Mouse (Mus musculus) heart, adult 2 months (tissue): ENCODE data around the gene Gm21962. TPM values are rescaled to one million over a fixed set of nuclear protein-coding genes. Genes with fewer than 3 reads are reported as not detected.

Source experiments
- DNase-seq, 2 experiments: peaks; one replicate each; pipeline ENCODE4 v3.0.0; 2021
- H3K27ac ChIP-seq: fragments of 200-600 bp; 2 replicates; pipeline ENCODE4 v1.8.1; 2022
- H3K27me3 ChIP-seq: fragments of 200-500 bp; 2 replicates; pipeline ENCODE4 v1.6.1; 2012; ENCODE audit warnings: mild to moderate bottlenecking, low read length, inconsistent platforms, mixed read lengths; ENCODE audit not compliant: control insufficient read depth, insufficient read depth
- H3K36me3 ChIP-seq: fragments of 200-500 bp; 2 replicates; pipeline ENCODE4 v1.6.1; 2012; ENCODE audit warnings: low read length, inconsistent platforms; ENCODE audit not compliant: control insufficient read depth, insufficient read depth
- H3K4me1 ChIP-seq: fragments of 200-500 bp; 2 replicates; pipeline ENCODE4 v1.6.1; 2011; ENCODE audit warnings: low read length; ENCODE audit not compliant: control insufficient read depth, insufficient read depth
- H3K4me3 ChIP-seq: fragments of 200-600 bp; 2 replicates; pipeline ENCODE4 v1.8.1; 2022
- H3K79me2 ChIP-seq: fragments of 200-500 bp; replicated peaks from 2 replicates; pipeline ENCODE4 v1.6.1; 2012; ENCODE audit warnings: mild to moderate bottlenecking, inconsistent platforms, low read length, moderate library complexity, mixed read lengths; ENCODE audit not compliant: control insufficient read depth, insufficient read depth
- H3K9ac ChIP-seq: fragments of 200-500 bp; 2 replicates; pipeline ENCODE4 v1.6.1; 2012; ENCODE audit warnings: low read depth, mild to moderate bottlenecking, control low read depth, inconsistent platforms, low read length, mixed read lengths
- CTCF ChIP-seq: fragments of 200-600 bp; IDR thresholded peaks from 2 replicates; pipeline ENCODE4 v1.8.1; 2022; ENCODE audit warnings: antibody characterized with exemption, mild to moderate bottlenecking, moderate library complexity
- EP300 ChIP-seq: fragments of 200-500 bp; IDR thresholded peaks from 2 replicates; pipeline ENCODE4 v1.6.1; 2011; ENCODE audit warnings: low read depth, low read length, control low read depth; ENCODE audit not compliant: insufficient read depth
- POLR2A ChIP-seq: fragments of 200-500 bp; IDR thresholded peaks from 2 replicates; pipeline ENCODE4 v1.6.1; 2011; ENCODE audit warnings: mild to moderate bottlenecking, low read depth, low read length, control low read depth; ENCODE audit not compliant: insufficient read depth
- WGBS: fragments of 180-500 bp; shearing (Covaris S2); methylation state at CpG from one replicate; pipeline ENCODE4 v1.1.7; 2018; 5-methylcytosine and 5-hydroxymethylcytosine counted together
- intact Hi-C: fragments of 180-260 bp; cut with DNase I; formaldehyde crosslinking; loops from one replicate; pipeline ENCODE4 v1.15.1; 2025
- polyA plus RNA-seq: library from polyadenylated mRNA; depleted of rRNA; stranded (reverse); fragments of >200 nt; gene quantifications from 2 replicates; pipeline ENCODE4 v1.2.3, GENCODE M21; 2012
- total RNA-seq, 2 experiments: library from RNA; stranded (reverse); gene quantifications; 2 replicates each; pipeline ENCODE4 v1.2.3; 2021

Gene Gm21962
- total and polyA plus RNA-seq, 3 experiments: not detected

DNA sequence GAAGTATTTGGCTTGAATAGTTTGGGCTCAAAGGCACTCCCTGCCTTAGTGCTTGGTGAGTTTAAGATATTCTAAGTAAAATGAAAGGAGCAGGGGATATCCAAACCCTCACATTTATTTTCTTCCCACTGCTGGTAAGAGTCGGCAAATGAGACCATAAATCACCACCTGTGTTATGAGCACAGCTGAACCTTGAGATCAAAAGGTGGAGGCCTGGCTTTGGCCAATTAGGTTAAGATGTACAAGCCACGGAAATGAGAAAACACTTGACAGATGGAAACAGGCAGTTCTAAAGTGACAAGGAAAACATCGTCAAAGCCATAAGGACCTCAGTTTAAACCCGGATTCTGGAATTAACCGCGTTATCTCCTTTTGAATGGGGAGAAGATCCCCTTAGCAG, 26.4 kb upstream of the Gm21962 start:
- Histone ChIP-seq H3K4me3 (no peak overlapping the region), H3K27me3 (no peaks in the 10 kb centered on the region), H3K9ac (no peak overlapping the region), H3K4me1 (no peaks in the 10 kb centered on the region), H3K27ac (no peak overlapping the region), H3K36me3 (no peaks in the 10 kb centered on the region), H3K79me2 (no peaks in the 10 kb centered on the region)
- intact Hi-C loops: no loop called here
- no peak for DNase-seq
- 87% methylated on average over 6 of the region's 6 CpGs for WGBS
- no peak for TF ChIP-seq POLR2A
- TF ChIP-seq EP300: no peak
- no peak for TF ChIP-seq CTCF

GRCm38 (mm10) chr3:137647427-137648100, 23.8 kb upstream of the Gm21962 start:
- Histone ChIP-seq H3K79me2 (no peaks in the 10 kb centered on the region), H3K36me3 (no peaks in the 10 kb centered on the region), H3K4me3 (no peak overlapping the region), H3K9ac (no peak overlapping the region), H3K4me1 (no peaks in the 10 kb centered on the region), H3K27me3 (no peaks in the 10 kb centered on the region), H3K27ac (no peak overlapping the region)
- TF ChIP-seq CTCF (no peak), POLR2A (no peak), EP300 (no peak)
- intact Hi-C loops: no loop called here
- DNase-seq: no peak
- 79% methylated on average over 12 of the region's 12 CpGs for WGBS

- H3K27ac ChIP-seq: no peak overlapping the region
- TF ChIP-seq POLR2A: no peak
- TF ChIP-seq CTCF: no peak
- no peak for TF ChIP-seq EP300
- H3K4me1 ChIP-seq: no peaks in the 10 kb centered on the region
- no peaks in the 10 kb centered on the region for H3K36me3 ChIP-seq
- no peaks in the 10 kb centered on the region for H3K79me2 ChIP-seq
- DNase-seq: no peak
- H3K9ac ChIP-seq: no peak overlapping the region
- intact Hi-C loops: no loop called here
- no peak overlapping the region for H3K4me3 ChIP-seq
- WGBS: 50% methylated on average over 5 of the region's 5 CpGs
- no peaks in the 10 kb centered on the region for H3K27me3 ChIP-seq
Observed at GRCm38 (mm10) chr3:137649112-137649511, 22.2 kb upstream of the Gm21962 start.

- H3K4me1 ChIP-seq: no peaks in the 10 kb centered on the region
- no peak overlapping the region for H3K4me3 ChIP-seq
- H3K36me3 ChIP-seq: no peaks in the 10 kb centered on the region
- WGBS: 95% methylated on average over 2 of the region's 2 CpGs
- DNase-seq: no peak
- H3K9ac ChIP-seq: no peak overlapping the region
- no peak overlapping the region for H3K27ac ChIP-seq
- no peaks in the 10 kb centered on the region for H3K79me2 ChIP-seq
- H3K27me3 ChIP-seq: no peaks in the 10 kb centered on the region
- intact Hi-C loops: no loop called here
- TF ChIP-seq EP300 (no peak), POLR2A (no peak), CTCF (no peak)
Observed at GRCm38 (mm10) chr3:137652853-137653252, 18.5 kb upstream of the Gm21962 start.

DNA sequence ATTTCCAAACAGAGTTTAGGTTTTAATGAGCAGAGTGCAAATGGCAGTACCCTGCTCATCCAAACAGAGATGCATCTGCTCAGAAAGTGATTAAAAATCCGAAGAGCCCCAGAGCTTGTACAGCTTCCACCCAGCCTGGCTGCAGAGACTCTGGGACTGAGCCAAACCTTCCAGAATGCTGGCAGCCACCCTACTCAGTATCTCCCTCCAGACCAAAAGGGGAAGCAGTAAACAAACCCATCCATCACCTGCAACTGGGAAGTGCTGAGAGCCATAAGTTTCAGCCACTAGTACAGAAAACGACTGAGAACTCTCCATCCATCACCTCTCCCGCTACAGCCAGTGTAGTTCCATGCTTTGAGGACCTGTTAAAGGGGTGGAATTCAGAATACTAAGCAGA, 9.6 kb downstream of the Gm21962 start:
- 5% methylated on average over 3 of the region's 3 CpGs for WGBS
- DNase-seq: peak; percentile 43 to 51
- H3K27me3 ChIP-seq: no peaks in the 10 kb centered on the region
- H3K79me2 ChIP-seq: no peaks in the 10 kb centered on the region
- H3K4me3 ChIP-seq: no peak overlapping the region
- TF ChIP-seq POLR2A: no peak
- no peak overlapping the region for H3K27ac ChIP-seq
- H3K4me1 ChIP-seq: no peaks in the 10 kb centered on the region
- intact Hi-C loops: no loop called here
- no peaks in the 10 kb centered on the region for H3K36me3 ChIP-seq
- no peak overlapping the region for H3K9ac ChIP-seq

DNA sequence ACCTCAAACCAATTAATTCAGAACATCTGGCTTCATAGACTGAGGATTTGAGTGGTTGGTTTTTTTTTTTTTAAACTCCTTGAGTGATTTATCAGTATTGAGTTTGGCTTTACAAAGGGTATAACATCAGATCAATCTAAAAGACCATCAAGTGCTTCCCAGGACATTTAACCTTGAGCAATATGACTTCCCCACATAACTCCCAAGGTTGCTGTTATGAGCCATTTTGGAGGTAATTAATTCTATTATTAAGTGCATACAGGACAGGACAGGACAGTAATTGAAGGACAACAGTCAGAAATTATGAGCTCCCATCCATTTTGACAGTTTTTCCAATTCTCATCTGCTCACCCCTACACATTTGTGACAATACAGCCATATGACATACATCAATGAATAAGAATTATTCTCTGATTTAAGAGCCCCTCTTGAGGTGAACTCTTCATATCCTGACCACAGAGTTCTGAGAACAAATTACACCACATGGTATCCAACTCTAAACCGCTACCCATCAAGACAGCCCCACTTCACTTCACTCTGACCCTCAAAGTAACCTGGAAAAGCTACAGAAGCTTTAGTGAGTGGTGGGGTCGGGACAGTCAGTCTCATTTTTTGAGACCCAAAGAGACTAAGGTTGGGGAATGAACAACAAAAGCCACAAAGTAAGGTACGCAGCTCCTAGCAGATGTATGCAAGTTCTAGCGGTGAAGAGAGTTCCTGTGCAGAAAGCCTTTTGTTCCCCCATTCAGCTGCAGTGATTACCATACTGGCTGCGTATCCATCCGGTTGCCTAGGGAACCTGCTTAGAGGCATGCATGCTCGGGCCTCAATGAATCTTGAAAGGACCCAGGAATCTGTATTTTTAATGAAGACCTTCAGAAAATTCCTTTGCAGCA, 11.8 kb downstream of the Gm21962 start:
- Histone ChIP-seq H3K4me1 (no peaks in the 10 kb centered on the region), H3K79me2 (no peaks in the 10 kb centered on the region), H3K27me3 (no peaks in the 10 kb centered on the region), H3K4me3 (no peak overlapping the region), H3K9ac (no peak overlapping the region), H3K27ac (no peak overlapping the region), H3K36me3 (no peaks in the 10 kb centered on the region)
- no peak for DNase-seq
- TF ChIP-seq CTCF: no peak
- no peak for TF ChIP-seq EP300
- no peak for TF ChIP-seq POLR2A
- intact Hi-C loops: no loop called here
- WGBS: 64% methylated on average over 7 of the region's 7 CpGs
